Mouse (Mus musculus) adrenal gland, adult 2 months (tissue): Measurements from ENCODE around the gene Zcchc14. TPM values are rescaled to one million over a fixed set of nuclear protein-coding genes. Genes with fewer than 3 reads are reported as not detected.

Source experiments
- DNase-seq: peaks from one replicate; pipeline ENCODE4 v3.0.0; 2021
- polyA plus RNA-seq: library from polyadenylated mRNA; depleted of rRNA; stranded (reverse); fragments of >200 nt; gene quantifications from 2 replicates; pipeline ENCODE4 v1.2.3, GENCODE M21; 2012; rRNA removed
- total RNA-seq, 2 experiments: library from RNA; stranded (reverse); gene quantifications; 2 replicates each; pipeline ENCODE4 v1.2.3; 2021

Zcchc14 gene
- total and polyA plus RNA-seq, 3 experiments, result 32.9 to 44.8 (median 41.2) TPM

- DNase-seq, result no peak
These were observed 101.4 kb downstream of the Zcchc14 start for GRCm38 (mm10) chr8:121551065-121551985.

DNA sequence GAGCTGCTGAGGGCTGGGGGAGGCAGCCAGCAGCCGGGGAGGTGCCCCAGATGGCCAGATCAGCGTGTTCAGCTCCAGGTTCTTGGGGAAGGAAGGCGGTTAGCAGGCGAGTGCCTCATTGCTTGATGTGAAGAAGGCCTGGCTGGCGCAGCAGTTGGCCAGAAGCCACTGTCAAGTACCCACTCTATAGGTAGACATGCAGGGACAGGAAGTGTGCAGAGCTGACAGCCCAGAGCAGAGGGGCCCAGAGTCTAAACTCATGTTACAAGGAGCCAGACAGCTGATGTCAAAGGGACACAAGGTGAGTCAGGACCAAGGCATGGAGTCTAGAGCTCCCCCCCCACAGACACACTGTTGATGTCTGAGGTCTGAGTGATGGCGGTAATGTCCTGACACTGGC, 102.6 kb downstream of the Zcchc14 start:
- no peak for DNase-seq

Other genes starting within 250 kb of the Zcchc14 start
- gene 1700018B08Rik, start 108.6 kb downstream of the Zcchc14 start, total RNA-seq, result not detected
- not detected in 2 replicates for gene 1700018B08Rik, start 108.6 kb downstream of the Zcchc14 start, polyA plus RNA-seq
- 10 to 100 TPM; 35.1 to 40.0 TPM for gene Fbxo31, start 74.1 kb downstream of the Zcchc14 start, total RNA-seq
- gene Fbxo31, start 74.1 kb downstream of the Zcchc14 start, polyA plus RNA-seq, result 61.4 and 73.9 TPM in 2 replicates
- 100 to 1,000 TPM; 169 to 183 TPM for gene Map1lc3b, start 62.5 kb downstream of the Zcchc14 start, total RNA-seq
- gene Map1lc3b, start 62.5 kb downstream of the Zcchc14 start, polyA plus RNA-seq, result 92.0 and 145 TPM in 2 replicates
- 1 to 10 TPM; 1.6 to 2.2 TPM for gene Jph3, start 76.7 kb upstream of the Zcchc14 start, total RNA-seq
- gene Jph3, start 76.7 kb upstream of the Zcchc14 start, polyA plus RNA-seq, result 3.1 TPM in 2 replicates
- 10 to 100 TPM; 17.2 to 25.6 TPM for gene Klhdc4, start 176.7 kb upstream of the Zcchc14 start, total RNA-seq
- gene Klhdc4, start 176.7 kb upstream of the Zcchc14 start, polyA plus RNA-seq, result 12.2 and 14.9 TPM in 2 replicates